Mouse (Mus musculus): ENCODE measurements around the gene Gm49318.

GRCm38 (mm10) chr9:22004546-22004945 is 66.5 kb downstream of the Gm49318 start:
- TF ChIP-seq CTCF (IDR thresholded peaks at IDR 0.05; ENCODE audit: insufficient read depth, low read depth, low read length) = no peak
- TF ChIP-seq POLR2A (IDR thresholded peaks at IDR 0.05; ENCODE audit: insufficient read depth, low read depth, low read length) = no peak

Measured in olfactory bulb, adult 2 months (tissue).